Mouse (Mus musculus) bone marrow macrophage, adult 2 months (primary cell): ENCODE measurements around the gene Rae1.

Experiments
- CTCF ChIP-seq: IDR thresholded peaks from 2 replicates; pipeline ENCODE4 v1.5.1; 2012; ENCODE audit warnings: low read depth, mild to moderate bottlenecking, low read length, moderate library complexity
- POLR2A ChIP-seq: IDR thresholded peaks from 2 replicates; pipeline ENCODE4 v1.6.1; 2012; ENCODE audit warnings: mild to moderate bottlenecking, low read depth, low read length, borderline replicate concordance

- TF ChIP-seq POLR2A (no peak), CTCF (no peak)
These were observed 42.7 kb downstream of the Rae1 start for GRCm38 (mm10) chr2:173042504-173043162.
